Mouse (Mus musculus) thymus, adult 18-20 months (tissue): Measurements from ENCODE around the gene Pcdh17.

Source experiments
- DNase-seq, 2 experiments: peaks; one replicate each; pipeline ENCODE4 v3.0.0; 2022; ENCODE audit warnings: mixed read lengths in 2 of 2

The Pcdh17 gene

GRCm38 (mm10) chr14:84480546-84480945 is 37.2 kb downstream of the Pcdh17 start:
- no peak for DNase-seq

DNA sequence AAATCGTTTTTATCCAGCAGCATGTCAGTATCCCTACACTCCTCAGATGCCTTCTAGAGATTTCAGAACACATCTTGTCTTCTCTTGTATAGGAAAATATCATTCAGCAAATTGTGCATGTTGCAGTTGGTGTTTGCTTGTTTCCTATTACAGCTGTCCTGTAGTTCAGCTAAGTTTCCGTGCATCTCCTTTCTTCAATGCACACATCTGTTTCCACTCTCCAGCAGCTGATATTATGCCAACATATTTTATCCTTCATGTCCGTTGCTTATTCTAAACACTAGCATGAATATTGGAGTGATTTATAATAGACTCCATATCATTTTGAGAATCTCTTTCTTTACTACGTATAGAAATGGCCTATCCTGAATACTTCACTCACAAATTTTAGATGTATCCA is 41.0 kb downstream of the Pcdh17 start:
- DNase-seq, result no peak

DNA sequence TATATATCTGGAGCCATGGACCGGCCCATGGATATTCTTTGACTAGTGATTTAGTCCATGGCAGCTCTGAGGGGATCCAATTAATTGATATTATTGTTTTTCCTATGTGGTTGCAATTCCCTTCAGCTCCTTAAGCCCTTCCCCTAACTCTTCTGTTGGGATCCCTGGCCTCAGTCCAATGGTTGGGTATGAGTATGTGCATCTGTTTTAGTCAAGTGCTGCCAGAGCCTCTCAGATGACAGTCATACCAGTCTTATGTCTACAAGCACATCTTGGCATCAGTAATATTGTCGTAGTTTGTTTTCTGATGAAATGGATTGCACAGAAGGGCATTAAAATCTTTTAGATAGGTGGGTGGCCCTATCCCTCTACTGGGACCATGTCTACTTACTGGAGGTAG is 67.6 kb downstream of the Pcdh17 start:
- DNase-seq, result no peak

DNA sequence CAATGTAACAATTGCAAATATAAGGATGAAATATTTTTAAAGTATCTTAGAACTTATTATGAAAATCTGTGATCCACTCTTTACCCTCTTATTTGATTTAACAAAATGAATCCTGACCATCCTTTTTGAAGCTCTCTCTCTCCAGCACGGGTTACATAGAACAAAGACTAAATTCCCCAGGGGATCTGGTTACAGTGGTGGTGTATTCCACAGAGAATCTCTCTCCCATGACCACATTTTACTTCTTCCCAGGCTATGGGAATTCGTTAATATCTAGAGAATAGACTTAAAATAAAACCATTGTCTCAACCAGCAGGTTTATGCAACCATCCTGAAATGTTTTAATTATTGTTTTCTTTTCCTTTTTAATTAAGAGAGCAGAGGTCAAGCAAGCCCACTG is 89.0 kb downstream of the Pcdh17 start:
- no peak for DNase-seq

DNA sequence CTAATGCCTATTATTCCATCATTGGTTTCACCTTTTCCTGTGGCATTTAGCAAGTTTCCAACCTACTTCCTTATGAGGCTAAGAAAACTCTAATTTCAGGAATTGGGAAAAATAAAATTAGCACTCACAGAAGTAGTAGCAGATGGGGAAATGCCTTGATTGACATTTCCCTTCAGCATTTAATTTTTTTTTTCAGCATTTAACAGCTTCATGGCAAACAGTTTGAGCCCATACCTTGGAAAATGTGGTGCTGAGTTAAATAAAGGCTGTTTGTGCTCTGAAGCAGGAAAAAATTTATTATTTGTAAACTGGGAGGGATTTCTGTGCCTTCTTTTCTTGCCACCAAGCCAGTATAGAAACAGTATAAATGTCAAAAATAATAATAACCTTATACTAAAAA is 91.9 kb downstream of the Pcdh17 start:
- DNase-seq, result no peak

DNA sequence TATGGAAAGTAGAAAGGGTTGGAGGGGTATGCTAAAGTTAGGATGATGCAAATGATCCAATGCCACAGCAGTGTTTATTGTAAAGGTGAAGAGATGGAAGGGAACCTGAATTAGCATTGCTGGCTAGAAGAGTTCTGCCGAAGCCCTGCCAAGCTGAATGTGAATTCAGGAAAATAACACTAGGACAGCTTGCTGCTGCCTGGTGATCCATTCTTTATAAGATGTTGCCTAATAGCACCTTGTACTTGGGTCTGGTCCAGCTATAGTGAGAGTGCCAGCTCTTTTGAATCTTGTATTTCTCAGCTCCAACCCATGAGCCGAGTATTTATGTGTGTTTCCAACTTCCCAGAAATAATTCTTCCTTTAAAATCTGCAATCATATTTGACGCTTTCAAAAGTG is 98.5 kb downstream of the Pcdh17 start:
- DNase-seq, result no peak

DNA sequence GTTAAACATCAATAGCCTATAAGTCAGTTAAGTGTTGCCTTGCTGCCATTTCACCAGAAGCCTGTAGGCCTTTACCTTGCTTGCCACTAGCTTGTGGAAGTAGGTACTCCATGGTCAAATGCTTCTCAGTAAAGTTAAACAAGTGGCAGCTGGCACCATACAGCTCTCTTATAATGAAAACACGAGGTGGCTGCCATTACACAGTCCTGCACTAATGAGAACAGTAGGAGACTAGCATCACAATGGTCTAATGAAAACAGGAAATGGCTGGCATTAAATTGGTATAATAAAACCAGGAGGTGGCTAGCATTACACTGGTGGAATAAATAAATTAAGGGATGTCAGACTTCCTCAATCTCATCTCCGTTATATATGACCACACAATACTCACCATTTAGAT is 102.6 kb downstream of the Pcdh17 start:
- no peak for DNase-seq

GRCm38 (mm10) chr14:84547513-84548194 is 104.3 kb downstream of the Pcdh17 start:
- DNase-seq, result no peak

DNA sequence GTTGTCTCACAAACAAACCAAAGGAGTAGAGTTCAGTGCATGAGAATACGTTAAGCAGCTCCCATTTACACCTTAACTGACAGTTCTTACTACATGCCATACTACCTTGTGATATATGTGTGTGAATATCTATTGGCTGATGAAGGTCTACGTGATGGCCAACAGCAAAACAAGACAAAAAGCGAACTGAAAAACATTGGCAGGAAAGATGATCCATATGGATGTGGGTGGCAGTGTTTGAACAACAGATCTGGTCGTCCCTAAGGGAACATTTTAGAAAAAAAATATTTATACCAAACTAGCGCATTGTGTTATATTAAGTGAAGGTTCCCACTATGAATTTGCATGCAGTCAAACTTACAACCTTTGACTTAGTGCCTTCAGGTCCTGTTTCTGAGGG is 108.2 kb downstream of the Pcdh17 start:
- no peak for DNase-seq

- no peak for DNase-seq
These were observed 127.7 kb downstream of the Pcdh17 start for GRCm38 (mm10) chr14:84571071-84571470.
